Mouse (Mus musculus) lung, embryonic 16.5 days (tissue): Measurements from ENCODE around the gene Sik1. TPM values are rescaled to one million over a fixed set of nuclear protein-coding genes. Genes with fewer than 3 reads are reported as not detected.
A peak's percentile ranks its signal among the peaks of the same experiment; 100 is the strongest.

ENCODE experiments used
- ATAC-seq: fragments of 200-750 bp; cut with Nextera tagmentation; 2 replicates; pipeline ENCODE4 v1.8.0; 2017; ENCODE audit warnings: low read depth, mild to moderate bottlenecking, moderate library complexity
- H3K27ac ChIP-seq: fragments of 300-500 bp; sonication (generic); 2 replicates; pipeline ENCODE4 v1.5.1; 2014; ENCODE audit warnings: mild to moderate bottlenecking, control low read depth, low read length
- H3K27me3 ChIP-seq: fragments of 300-500 bp; sonication (generic); 2 replicates; pipeline ENCODE4 v1.6.1; 2014; ENCODE audit warnings: low read depth, low read length, mixed read lengths; ENCODE audit not compliant: control insufficient read depth, insufficient read depth
- H3K36me3 ChIP-seq: fragments of 300-500 bp; sonication (generic); 2 replicates; pipeline ENCODE4 v1.6.1; 2014; ENCODE audit warnings: low read length; ENCODE audit not compliant: control insufficient read depth, insufficient read depth
- H3K4me1 ChIP-seq: fragments of 300-500 bp; sonication (generic); replicated peaks from 2 replicates; pipeline ENCODE4 v1.6.1; 2014; ENCODE audit warnings: low read length, mixed read lengths; ENCODE audit not compliant: control insufficient read depth, insufficient read depth
- H3K4me2 ChIP-seq: fragments of 300-500 bp; sonication (generic); 2 replicates; pipeline ENCODE4 v1.6.1; 2014; ENCODE audit warnings: low read depth, low read length, control low read depth
- H3K4me3 ChIP-seq: fragments of 300-500 bp; sonication (generic); 2 replicates; pipeline ENCODE4 v1.5.1; 2014; ENCODE audit warnings: mild to moderate bottlenecking, low read length, control low read depth
- H3K9ac ChIP-seq: fragments of 300-500 bp; sonication (generic); 2 replicates; pipeline ENCODE4 v1.6.1; 2014; ENCODE audit warnings: low read length, control low read depth
- H3K9me3 ChIP-seq: fragments of 300-500 bp; sonication (generic); 2 replicates; pipeline ENCODE4 v1.6.1; 2016; ENCODE audit warnings: low read length; ENCODE audit not compliant: control insufficient read depth
- WGBS: fragments of 180-500 bp; shearing (Covaris S2); extraction: QIAGEN DNeasy Blood & Tissue Kit; methylation state at CpG from one replicate; pipeline ENCODE4 v1.1.7; 2014; 5-methylcytosine and 5-hydroxymethylcytosine counted together
- polyA plus RNA-seq: library from polyadenylated mRNA; unstranded; fragments of >200 nt; fragmentation: Nextera tagmentation; extraction: Ambion mirVana; gene quantifications from 2 replicates; pipeline ENCODE4 v1.2.1, GENCODE M21; 2015

The Sik1 gene
- polyA plus RNA-seq, 1 experiment from 2014 or later: 32.7 TPM

- Histone ChIP-seq H3K9ac (no peak overlapping the region), H3K4me1 (peaks cover 43% of the 10 kb centered on the region), H3K4me3 (no peak overlapping the region), H3K9me3 (no peaks in the 10 kb centered on the region), H3K27ac (no peak overlapping the region), H3K36me3 (no peaks in the 10 kb centered on the region), H3K27me3 (no peaks in the 10 kb centered on the region), H3K4me2 (no peak overlapping the region)
- WGBS: 84% methylated on average over 8 of the region's 8 CpGs
- ATAC-seq: no peak
These were observed 5.3 kb upstream of the Sik1 start for GRCm38 (mm10) chr17:31860856-31861255.

GRCm38 (mm10) chr17:31859367-31859766 lies 3.8 kb upstream of the Sik1 start:
- no peaks in the 10 kb centered on the region for H3K36me3 ChIP-seq
- peaks cover 34% of the 10 kb centered on the region for H3K4me1 ChIP-seq
- no peak overlapping the region for H3K4me2 ChIP-seq
- H3K4me3 ChIP-seq: no peak overlapping the region
- WGBS: 48% methylated on average over 2 of the region's 2 CpGs
- H3K27me3 ChIP-seq: no peaks in the 10 kb centered on the region
- H3K9ac ChIP-seq: no peak overlapping the region
- no peaks in the 10 kb centered on the region for H3K9me3 ChIP-seq
- ATAC-seq: no peak
- no peak overlapping the region for H3K27ac ChIP-seq

- Histone ChIP-seq H3K4me1 (peaks cover 34% of the 10 kb centered on the region), H3K9me3 (no peaks in the 10 kb centered on the region), H3K27ac (no peak overlapping the region), H3K27me3 (no peaks in the 10 kb centered on the region), H3K4me3 (no peak overlapping the region), H3K4me2 (no peak overlapping the region), H3K36me3 (no peaks in the 10 kb centered on the region), H3K9ac (no peak overlapping the region)
- 88% methylated on average over 2 of the region's 2 CpGs for WGBS
- no peak for ATAC-seq
These were observed 3.2 kb upstream of the Sik1 start for GRCm38 (mm10) chr17:31858786-31859185.

- Histone ChIP-seq H3K4me2 (no peak overlapping the region), H3K27ac (no peak overlapping the region), H3K4me1 (peaks cover 36% of the 10 kb centered on the region), H3K27me3 (no peaks in the 10 kb centered on the region), H3K4me3 (no peak overlapping the region), H3K36me3 (0 out of 2 replicates have a peak, but pooled peaks cover 4% of the 10 kb centered on the region), H3K9me3 (no peaks in the 10 kb centered on the region), H3K9ac (no peak overlapping the region)
- WGBS: 89% methylated on average over 3 of the region's 3 CpGs
- no peak for ATAC-seq
These were observed 2.4 kb upstream of the Sik1 start for GRCm38 (mm10) chr17:31857903-31858426.

- Histone ChIP-seq H3K9me3 (no peaks in the 10 kb centered on the region), H3K27me3 (no peaks in the 10 kb centered on the region), H3K4me2 (peak overlapping the region; percentile 84), H3K4me1 (peaks cover 34% of the 10 kb centered on the region), H3K4me3 (no peak overlapping the region), H3K9ac (peak overlapping the region; percentile 76), H3K27ac (peak overlapping the region; percentile 100), H3K36me3 (0 out of 2 replicates have a peak, but pooled peaks cover 4% of the 10 kb centered on the region)
- ATAC-seq: no peak
- WGBS: 69% methylated on average over 4 of the region's 4 CpGs
These were observed 1.6 kb upstream of the Sik1 start for GRCm38 (mm10) chr17:31857251-31857650.

GRCm38 (mm10) chr17:31856519-31857160 lies 1.0 kb upstream of the Sik1 start:
- Histone ChIP-seq H3K4me1 (peaks cover 31% of the 10 kb centered on the region), H3K9ac (peak overlapping the region; percentile 76), H3K4me3 (peak overlapping the region; percentile 94), H3K27me3 (no peaks in the 10 kb centered on the region), H3K36me3 (0 out of 2 replicates have a peak, but pooled peaks cover 5% of the 10 kb centered on the region), H3K9me3 (no peaks in the 10 kb centered on the region), H3K4me2 (peak overlapping the region; percentile 84), H3K27ac (peak overlapping the region; percentile 100)
- peak; percentile 86 for ATAC-seq
- WGBS: 9% methylated on average over 17 of the region's 17 CpGs

- Histone ChIP-seq H3K4me3 (peak overlapping the region; percentile 94), H3K36me3 (peaks cover 19% of the 10 kb centered on the region), H3K4me1 (peaks cover 31% of the 10 kb centered on the region), H3K9ac (peak overlapping the region; percentile 99), H3K27me3 (no peaks in the 10 kb centered on the region), H3K27ac (peak overlapping the region; percentile 91), H3K4me2 (peak overlapping the region; percentile 69), H3K9me3 (no peaks in the 10 kb centered on the region)
- under 1% methylated on average over 64 of the region's 73 CpGs for WGBS
- ATAC-seq: peak; percentile 13
These were observed 621 bp downstream of the Sik1 start for GRCm38 (mm10) chr17:31854770-31855596.

GRCm38 (mm10) chr17:31853448-31854188 lies 2.0 kb downstream of the Sik1 start:
- H3K4me3 ChIP-seq: peak overlapping the region; percentile 94
- H3K27me3 ChIP-seq: no peaks in the 10 kb centered on the region
- H3K27ac ChIP-seq: peak overlapping the region; percentile 81
- H3K4me1 ChIP-seq: peaks cover 27% of the 10 kb centered on the region
- H3K36me3 ChIP-seq: peaks cover 32% of the 10 kb centered on the region
- no peak for ATAC-seq
- peak overlapping the region; percentile 69 for H3K4me2 ChIP-seq
- WGBS: 15% methylated on average over 17 of the region's 17 CpGs
- H3K9me3 ChIP-seq: no peaks in the 10 kb centered on the region
- H3K9ac ChIP-seq: peak overlapping the region; percentile 61
